Mouse (Mus musculus) layer of hippocampus, adult 9-11 months (tissue): ENCODE results near the gene Tlnrd1.

Experiments used
- DNase-seq: peaks from one replicate; pipeline ENCODE4 v3.0.0; 2022

Tlnrd1 gene

DNA sequence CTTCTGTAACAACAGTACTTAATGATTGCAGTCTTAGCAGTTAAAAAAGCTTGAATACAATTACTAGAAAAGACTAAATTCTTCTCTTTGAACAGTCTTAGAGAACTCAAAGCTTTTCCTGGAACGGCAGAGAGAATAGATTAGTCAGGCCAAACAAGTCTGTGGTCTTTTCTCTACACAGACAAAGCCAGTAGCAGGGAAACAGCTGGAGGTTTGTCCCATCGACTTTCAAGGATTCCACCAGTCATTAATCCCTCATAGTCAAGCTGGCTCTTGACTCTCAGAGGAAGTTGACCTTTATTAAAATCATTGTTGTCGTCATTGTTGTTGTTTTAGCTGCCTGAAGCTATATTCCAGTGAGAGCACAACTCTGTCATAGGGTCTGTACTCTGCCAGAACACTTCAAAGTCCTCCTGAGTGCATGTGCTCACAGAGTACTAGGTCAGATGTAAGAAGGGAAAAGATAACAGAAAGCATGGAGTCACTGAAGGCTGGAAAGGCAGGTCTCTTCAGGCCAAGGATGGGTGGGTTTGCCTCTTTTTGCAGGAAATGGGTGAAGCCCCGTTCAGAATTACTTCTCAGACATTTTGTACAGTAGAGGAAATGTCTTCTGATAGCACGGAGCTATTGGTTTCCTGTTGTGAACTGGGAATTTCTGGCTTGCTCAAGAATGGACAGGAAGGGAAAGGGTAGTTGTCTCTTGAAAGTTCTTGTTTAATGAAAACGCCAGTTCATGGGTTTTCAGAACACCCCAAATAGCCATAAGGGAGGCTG lies 41.4 kb downstream of the Tlnrd1 start:
- DNase-seq, result no peak

DNA sequence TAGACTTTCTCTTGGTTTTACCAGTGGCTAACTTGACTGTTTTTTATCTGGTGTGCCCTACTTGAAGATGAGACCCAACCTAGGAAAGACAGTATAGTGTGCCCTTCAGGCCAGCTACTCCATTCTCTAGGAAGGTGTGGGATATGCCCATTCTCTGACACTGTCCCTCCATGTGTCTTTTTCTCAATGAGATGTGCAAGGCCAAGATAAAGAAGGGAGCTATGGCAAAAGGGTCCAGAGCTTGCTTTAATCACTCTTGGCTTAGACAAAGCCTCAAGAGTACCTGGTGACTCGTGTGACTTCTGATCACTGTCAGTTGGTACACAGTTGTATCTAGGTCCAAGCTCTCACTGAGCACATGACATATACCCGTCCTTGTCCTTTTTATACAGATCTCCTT lies 44.0 kb downstream of the Tlnrd1 start:
- no peak for DNase-seq

DNA sequence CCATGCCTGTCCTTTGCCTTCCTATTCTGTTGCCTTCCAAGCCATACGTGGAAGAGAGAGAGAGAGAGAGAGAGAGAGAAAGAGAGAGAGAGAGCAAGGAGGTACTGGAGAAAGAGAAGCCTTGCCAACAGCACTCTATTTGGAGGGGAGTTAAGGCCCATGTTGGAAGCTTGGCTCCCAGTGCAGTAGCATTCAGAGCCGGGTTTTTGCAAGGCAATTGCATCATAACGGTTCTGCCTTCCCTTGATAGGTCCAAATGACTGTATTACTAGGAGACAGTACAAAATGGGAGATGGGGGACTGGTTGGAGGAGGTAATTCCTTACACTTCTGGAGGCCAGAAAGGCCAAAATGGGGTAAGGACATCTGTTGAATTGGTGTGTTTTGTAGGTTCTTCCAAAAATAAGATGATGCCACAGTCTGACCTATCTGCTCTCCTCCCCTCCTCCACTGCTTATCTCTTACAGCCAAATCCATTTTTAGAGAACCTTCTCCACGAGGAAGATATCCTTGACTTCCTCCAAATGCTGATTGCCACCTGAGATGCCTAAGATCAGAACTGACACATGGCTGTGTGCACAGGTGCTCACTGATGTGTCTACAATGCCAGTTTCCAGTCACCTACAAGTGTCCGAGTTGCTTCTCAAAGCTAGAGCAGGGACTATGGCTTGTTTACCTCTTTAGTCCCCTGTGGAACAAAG lies 45.4 kb downstream of the Tlnrd1 start:
- DNase-seq, result no peak
